Mouse (Mus musculus): ENCODE results near the gene Itgb5. TPM values are rescaled to one million over a fixed set of nuclear protein-coding genes. Genes with fewer than 3 reads are reported as not detected.
A peak's percentile ranks its signal among the peaks of the same experiment; 100 is the strongest.

Gene Itgb5
- polyA plus RNA-seq, 1 experiment, result 211 TPM

- H3K4me1 ChIP-seq (ENCODE audit: control insufficient read depth, insufficient read depth, low read length), result peaks cover 34% of the 10 kb centered on the region
- TF ChIP-seq POLR2A (IDR thresholded peaks at IDR 0.05; ENCODE audit: borderline replicate concordance, low read depth, low read length) (no peak), CTCF (IDR thresholded peaks at IDR 0.05; ENCODE audit: low read depth, low read length) (no peak)
- peak overlapping the region; percentile 91 for H3K4me3 ChIP-seq (ENCODE audit: insufficient read depth, low read length)
- peak overlapping the region; percentile 49 for H3K27ac ChIP-seq (ENCODE audit: insufficient read depth, low read depth, low read length)
Measured at GRCm38 (mm10) chr16:33830512-33831105, 1.1 kb downstream of the Itgb5 start.

GRCm38 (mm10) chr16:33832057-33832456 lies 2.6 kb downstream of the Itgb5 start:
- Histone ChIP-seq H3K4me1 (ENCODE audit: control insufficient read depth, insufficient read depth, low read length) (peaks cover 43% of the 10 kb centered on the region), H3K27ac (ENCODE audit: insufficient read depth, low read depth, low read length) (peak overlapping the region; percentile 63), H3K4me3 (ENCODE audit: insufficient read depth, low read length) (peak overlapping the region; percentile 50)
- no peak for TF ChIP-seq CTCF (IDR thresholded peaks at IDR 0.05; ENCODE audit: low read depth, low read length)
- no peak for TF ChIP-seq POLR2A (IDR thresholded peaks at IDR 0.05; ENCODE audit: borderline replicate concordance, low read depth, low read length)

GRCm38 (mm10) chr16:33832728-33833428 lies 3.4 kb downstream of the Itgb5 start:
- no peak for TF ChIP-seq POLR2A (IDR thresholded peaks at IDR 0.05; ENCODE audit: borderline replicate concordance, low read depth, low read length)
- no peak for TF ChIP-seq CTCF (IDR thresholded peaks at IDR 0.05; ENCODE audit: low read depth, low read length)
- Histone ChIP-seq H3K4me3 (ENCODE audit: insufficient read depth, low read length) (peak overlapping the region; percentile 50), H3K27ac (ENCODE audit: insufficient read depth, low read depth, low read length) (peak overlapping the region; percentile 63), H3K4me1 (ENCODE audit: control insufficient read depth, insufficient read depth, low read length) (peaks cover 51% of the 10 kb centered on the region)

- peak overlapping the region; percentile 50 for H3K4me3 ChIP-seq (ENCODE audit: insufficient read depth, low read length)
- H3K4me1 ChIP-seq (ENCODE audit: control insufficient read depth, insufficient read depth, low read length), result peaks cover 56% of the 10 kb centered on the region
- peak overlapping the region; percentile 63 for H3K27ac ChIP-seq (ENCODE audit: insufficient read depth, low read depth, low read length)
- TF ChIP-seq POLR2A (IDR thresholded peaks at IDR 0.05; ENCODE audit: borderline replicate concordance, low read depth, low read length), result no peak
- TF ChIP-seq CTCF (IDR thresholded peaks at IDR 0.05; ENCODE audit: low read depth, low read length), result no peak
Measured at GRCm38 (mm10) chr16:33833429-33833753, 3.9 kb downstream of the Itgb5 start.

- no peak for TF ChIP-seq POLR2A (IDR thresholded peaks at IDR 0.05; ENCODE audit: borderline replicate concordance, low read depth, low read length)
- TF ChIP-seq CTCF (IDR thresholded peaks at IDR 0.05; ENCODE audit: low read depth, low read length), result no peak
- Histone ChIP-seq H3K4me3 (ENCODE audit: insufficient read depth, low read length) (peak overlapping the region; percentile 40), H3K27ac (ENCODE audit: insufficient read depth, low read depth, low read length) (peak overlapping the region; percentile 63), H3K4me1 (ENCODE audit: control insufficient read depth, insufficient read depth, low read length) (peaks cover 54% of the 10 kb centered on the region)
Measured at GRCm38 (mm10) chr16:33833781-33834482, 4.5 kb downstream of the Itgb5 start.

GRCm38 (mm10) chr16:33836676-33837075 lies 7.2 kb downstream of the Itgb5 start:
- Histone ChIP-seq H3K27ac (ENCODE audit: insufficient read depth, low read depth, low read length) (peak overlapping the region; percentile 79), H3K4me3 (ENCODE audit: insufficient read depth, low read length) (no peak overlapping the region), H3K4me1 (ENCODE audit: control insufficient read depth, insufficient read depth, low read length) (peaks cover 50% of the 10 kb centered on the region)
- TF ChIP-seq CTCF (IDR thresholded peaks at IDR 0.05; ENCODE audit: low read depth, low read length) (no peak), POLR2A (IDR thresholded peaks at IDR 0.05; ENCODE audit: borderline replicate concordance, low read depth, low read length) (no peak)

- H3K27ac ChIP-seq (ENCODE audit: insufficient read depth, low read depth, low read length), result peak overlapping the region; percentile 79
- TF ChIP-seq POLR2A (IDR thresholded peaks at IDR 0.05; ENCODE audit: borderline replicate concordance, low read depth, low read length), result no peak
- TF ChIP-seq CTCF (IDR thresholded peaks at IDR 0.05; ENCODE audit: low read depth, low read length), result no peak
- H3K4me3 ChIP-seq (ENCODE audit: insufficient read depth, low read length), result no peak overlapping the region
- peaks cover 47% of the 10 kb centered on the region for H3K4me1 ChIP-seq (ENCODE audit: control insufficient read depth, insufficient read depth, low read length)
Measured at GRCm38 (mm10) chr16:33837191-33837590, 7.7 kb downstream of the Itgb5 start.

GRCm38 (mm10) chr16:33840616-33841015 lies 11.2 kb downstream of the Itgb5 start:
- peaks cover 30% of the 10 kb centered on the region for H3K4me1 ChIP-seq (ENCODE audit: control insufficient read depth, insufficient read depth, low read length)
- H3K4me3 ChIP-seq (ENCODE audit: insufficient read depth, low read length), result no peak overlapping the region
- no peak overlapping the region for H3K27ac ChIP-seq (ENCODE audit: insufficient read depth, low read depth, low read length)
- TF ChIP-seq POLR2A (IDR thresholded peaks at IDR 0.05; ENCODE audit: borderline replicate concordance, low read depth, low read length) (no peak), CTCF (IDR thresholded peaks at IDR 0.05; ENCODE audit: low read depth, low read length) (no peak)

GRCm38 (mm10) chr16:33842081-33842880 lies 12.8 kb downstream of the Itgb5 start:
- H3K4me1 ChIP-seq (ENCODE audit: control insufficient read depth, insufficient read depth, low read length), result peaks cover 19% of the 10 kb centered on the region
- H3K27ac ChIP-seq (ENCODE audit: insufficient read depth, low read depth, low read length), result no peak overlapping the region
- no peak overlapping the region for H3K4me3 ChIP-seq (ENCODE audit: insufficient read depth, low read length)
- TF ChIP-seq CTCF (IDR thresholded peaks at IDR 0.05; ENCODE audit: low read depth, low read length) (no peak), POLR2A (IDR thresholded peaks at IDR 0.05; ENCODE audit: borderline replicate concordance, low read depth, low read length) (no peak)

All from bone marrow macrophage, adult 2 months (primary cell).